Mouse (Mus musculus): ENCODE measurements at regions not wholly inside any gene's neighbourhood (a gene's known extent, or its start where the extent isn't known, plus 50 kb on each side); places are given as distances from the start of the nearest gene placed in this dataset.
"Not testable (repeated sequence)": the region's sequence is repeated elsewhere in the genome, so short reads cannot be mapped to it uniquely, and the experiment has no call there.

DNA sequence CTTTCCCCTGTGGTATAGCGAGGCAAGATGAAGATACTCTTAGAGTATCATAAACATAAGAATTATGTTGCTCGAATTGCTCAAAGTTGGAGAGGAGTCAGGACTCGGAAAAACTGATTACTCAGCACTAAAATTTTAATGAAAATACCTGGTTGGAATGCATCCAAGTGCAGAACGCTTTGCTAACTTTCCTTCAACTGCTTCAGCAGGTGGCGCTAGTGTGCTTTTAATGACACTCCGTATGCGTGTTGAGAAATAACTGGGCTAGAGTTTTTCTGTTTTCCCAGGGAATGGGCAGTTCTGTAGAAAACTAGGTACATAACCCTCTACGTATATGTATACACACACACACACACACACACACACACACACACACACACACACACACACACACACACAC lies 221.0 kb downstream of the Grxcr1 start:
- DNase-seq (ENCODE audit: low spot score), result peak; percentile 20

DNA sequence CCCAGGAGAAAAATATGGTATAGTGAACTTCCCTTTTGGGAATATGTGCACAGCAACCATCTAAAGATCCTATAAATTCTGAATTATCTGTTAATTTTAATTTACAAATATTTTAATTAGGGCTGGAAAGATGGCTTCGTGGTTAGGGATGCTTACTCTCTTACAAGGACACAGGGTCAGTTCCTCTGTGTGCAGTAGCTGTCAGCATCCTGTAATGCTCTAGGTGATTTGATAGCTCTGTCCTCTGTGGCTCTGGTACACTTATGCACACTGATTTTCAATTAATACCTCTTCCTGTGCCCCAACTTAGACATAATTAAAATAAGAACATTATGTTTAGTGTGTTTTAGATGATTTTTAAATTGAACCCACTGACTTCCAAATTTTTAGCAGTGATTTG lies 221.8 kb downstream of the Grxcr1 start:
- DNase-seq (ENCODE audit: low spot score), result no peak

DNA sequence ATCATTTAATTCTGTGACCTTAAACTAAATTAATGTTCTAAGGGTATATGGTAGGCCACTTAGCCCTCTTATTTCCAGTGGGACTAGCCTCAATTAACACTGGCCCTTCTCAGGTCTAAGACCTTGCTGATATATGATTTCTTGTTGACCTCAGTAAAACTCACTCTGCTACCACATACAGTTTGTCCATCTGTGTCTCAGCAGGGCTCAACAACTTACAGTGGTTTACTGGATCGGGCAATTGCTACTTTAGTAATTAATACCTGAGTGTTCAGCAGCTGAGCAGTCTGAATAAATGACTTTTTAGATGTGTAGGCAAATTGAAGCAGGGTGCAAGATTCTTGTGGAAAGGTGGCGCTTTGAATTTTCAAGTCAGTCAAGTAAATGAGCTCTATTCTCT lies 222.5 kb downstream of the Grxcr1 start:
- no peak for DNase-seq (ENCODE audit: low spot score)

DNA sequence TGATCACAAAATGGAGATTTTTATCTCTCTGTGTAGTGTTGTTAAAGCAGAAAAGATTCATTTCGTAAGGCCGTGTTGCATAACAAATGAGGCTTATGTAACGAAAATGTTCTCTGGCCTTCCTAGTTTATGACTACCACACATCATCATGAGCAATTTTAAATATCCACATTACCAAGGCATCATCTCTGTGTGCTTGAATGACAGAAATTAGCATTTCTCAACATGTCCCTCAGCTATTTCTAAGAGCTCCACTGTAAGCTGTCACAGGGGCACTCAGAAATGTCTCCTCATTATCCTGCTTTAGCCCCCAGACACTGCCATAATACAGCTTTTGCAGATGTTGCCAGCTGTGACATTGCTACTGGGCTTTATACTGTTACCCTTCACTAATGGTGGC lies 232.6 kb downstream of the Grxcr1 start:
- no peak for DNase-seq (ENCODE audit: low spot score)

DNA sequence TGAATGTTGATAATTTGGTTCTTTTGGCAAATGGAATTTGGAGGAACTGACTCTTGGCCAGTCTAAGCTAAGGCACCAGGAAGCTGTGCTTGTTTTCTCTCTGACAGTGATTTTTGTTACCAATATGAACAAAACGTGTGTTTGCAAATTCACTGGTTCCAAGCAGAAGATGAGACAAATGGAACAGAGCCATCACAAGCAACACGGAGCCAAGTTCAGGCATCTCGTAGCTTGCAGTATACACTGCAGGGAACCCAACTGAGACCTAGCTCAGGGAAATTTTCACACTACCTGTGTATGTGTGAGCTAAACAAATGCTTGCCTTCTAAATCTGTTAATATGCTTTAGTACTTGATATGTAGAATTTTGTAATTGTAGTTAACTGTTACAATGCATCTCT lies 242.6 kb downstream of the Grxcr1 start:
- DNase-seq (ENCODE audit: low spot score), result no peak

DNA sequence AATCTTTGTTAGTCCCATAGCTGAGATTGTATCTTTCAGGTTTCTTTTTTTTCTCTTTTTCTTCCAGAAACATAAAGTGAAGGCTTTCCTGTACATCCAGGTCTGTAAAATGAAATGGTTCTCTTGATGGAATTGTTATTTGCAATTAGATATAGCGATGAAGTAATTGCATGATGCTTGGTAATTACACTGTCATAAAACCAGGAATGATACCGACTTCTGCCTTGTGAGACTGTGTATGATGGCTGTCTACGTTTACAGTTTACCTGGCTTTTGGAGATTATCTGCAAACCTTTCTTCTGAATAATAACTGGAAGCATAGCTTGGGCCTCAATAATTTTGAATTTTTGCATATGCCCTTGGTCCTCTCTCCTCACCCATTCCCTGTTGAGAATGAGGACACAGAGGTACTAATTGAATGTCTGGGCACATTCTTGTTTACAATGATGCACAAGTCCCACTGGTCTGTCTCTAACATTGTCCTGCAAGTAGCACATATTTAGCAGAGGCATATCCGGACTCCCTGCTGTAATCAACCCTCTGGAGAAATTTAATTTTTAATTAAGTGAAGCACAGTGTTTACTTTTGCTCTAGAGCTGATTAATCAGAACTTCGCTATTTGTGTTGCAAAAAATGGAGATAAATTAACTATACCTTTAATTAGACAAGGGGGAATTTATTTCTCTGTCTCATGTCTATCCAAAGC lies 244.1 kb downstream of the Grxcr1 start:
- no peak for DNase-seq (ENCODE audit: low spot score)

DNA sequence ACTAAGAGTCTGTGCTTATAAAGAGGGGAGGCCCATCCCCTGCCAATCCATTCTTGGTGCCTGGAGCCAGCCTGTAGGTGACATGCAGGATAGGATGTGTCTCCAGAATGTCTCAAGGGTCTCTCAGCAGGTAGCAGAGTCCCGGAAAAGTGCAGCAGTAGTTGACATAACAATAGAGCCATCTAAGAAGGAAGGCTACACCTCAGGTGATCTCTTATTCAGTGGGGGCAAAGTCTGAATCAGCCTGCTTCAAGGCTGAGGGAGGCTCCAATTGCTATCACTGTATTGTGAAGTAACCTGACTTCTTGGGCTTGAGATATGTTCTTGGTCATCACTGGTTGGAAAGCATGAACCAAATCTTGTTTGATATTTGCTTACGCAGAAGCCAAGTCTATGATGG lies 264.1 kb downstream of the Grxcr1 start:
- not testable (repeated sequence) for DNase-seq (ENCODE audit: low spot score)

DNA sequence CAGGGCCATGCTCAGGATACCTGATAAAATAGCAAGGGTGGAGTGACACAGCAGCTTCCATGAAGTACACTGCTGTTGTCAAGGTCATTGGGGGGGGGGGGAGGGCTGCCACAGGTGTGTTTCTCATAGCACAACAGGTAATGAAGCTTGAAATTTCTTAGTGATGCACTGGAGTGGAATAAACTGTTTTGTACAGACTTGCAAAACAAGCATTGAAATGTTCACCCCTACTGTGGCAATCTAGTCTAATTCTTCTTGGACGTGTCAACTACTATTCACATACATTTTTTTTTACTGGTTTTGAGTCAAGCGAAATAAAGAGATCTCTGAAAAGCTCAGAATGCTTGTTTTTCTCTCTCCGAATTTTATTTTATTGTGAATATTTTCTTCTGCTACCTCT lies 281.6 kb downstream of the Grxcr1 start:
- DNase-seq (ENCODE audit: low spot score), result no peak

DNA sequence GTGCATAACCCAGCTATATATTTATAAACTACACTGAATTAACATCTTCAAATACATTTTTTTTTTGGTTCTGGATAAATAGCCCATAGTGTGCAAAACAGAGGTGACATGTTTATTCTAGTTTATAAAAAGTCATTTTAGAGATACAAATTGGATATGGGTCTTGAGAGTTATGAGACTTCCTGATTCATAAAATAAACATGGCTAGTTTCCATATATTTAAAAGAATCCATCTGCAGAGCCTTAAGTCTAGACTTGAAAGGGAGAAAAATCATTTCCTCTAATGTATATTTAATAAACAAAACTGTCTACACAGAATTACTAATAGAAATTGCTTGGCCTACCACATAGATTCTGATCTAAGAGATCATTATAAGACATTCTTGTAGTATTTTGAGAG lies 287.3 kb downstream of the Grxcr1 start:
- DNase-seq (ENCODE audit: low spot score), result no peak

DNA sequence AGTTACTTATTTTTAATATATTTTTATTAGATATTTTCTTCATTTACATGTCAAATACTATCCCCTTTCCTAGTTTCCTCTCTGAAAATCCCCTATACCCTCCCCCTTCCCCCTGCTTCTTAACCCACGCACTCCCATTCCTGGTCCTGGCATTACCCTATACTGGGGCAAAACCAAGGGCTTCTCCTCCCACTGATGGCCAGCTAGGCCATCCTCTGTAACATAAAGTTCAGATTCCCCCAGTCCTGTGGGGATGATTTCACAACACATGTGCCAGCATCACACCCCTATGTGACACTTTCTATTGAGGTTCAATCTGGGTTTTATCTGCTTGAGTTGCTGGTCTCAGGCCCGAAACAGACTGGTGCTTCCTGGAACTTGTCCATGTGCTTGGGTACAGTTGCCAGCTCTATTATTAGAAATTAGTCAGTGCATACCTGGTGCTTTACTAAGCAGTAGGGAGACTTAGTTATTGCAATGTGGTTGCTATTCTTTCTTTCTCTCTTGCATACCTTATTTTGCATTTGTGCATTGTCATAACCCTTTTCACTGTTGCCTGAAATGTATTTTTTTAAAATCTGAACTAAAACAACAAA lies 295.5 kb downstream of the Grxcr1 start:
- peak; percentile 59 for DNase-seq (ENCODE audit: low spot score)

DNA sequence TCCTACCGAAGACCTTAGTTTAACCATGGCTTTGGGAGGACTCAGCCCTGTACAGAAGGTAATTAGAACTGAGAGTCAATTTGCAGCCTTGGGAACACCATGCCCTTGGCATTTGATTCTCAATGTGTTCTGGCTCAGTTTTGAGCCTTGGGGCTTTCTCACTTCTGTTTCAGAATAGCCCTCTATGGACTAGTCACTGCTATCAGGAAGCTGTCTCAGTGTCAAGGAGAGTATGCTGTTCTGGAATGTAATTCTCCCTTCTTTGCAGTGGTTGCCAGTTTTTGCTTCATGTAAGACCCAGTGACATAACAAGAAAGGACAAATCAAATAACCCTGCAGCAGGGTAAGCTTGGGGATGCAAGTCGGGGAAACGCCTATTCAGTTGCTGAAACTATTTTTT lies 297.7 kb downstream of the Grxcr1 start:
- peak; percentile 2 for DNase-seq (ENCODE audit: low spot score)

DNA sequence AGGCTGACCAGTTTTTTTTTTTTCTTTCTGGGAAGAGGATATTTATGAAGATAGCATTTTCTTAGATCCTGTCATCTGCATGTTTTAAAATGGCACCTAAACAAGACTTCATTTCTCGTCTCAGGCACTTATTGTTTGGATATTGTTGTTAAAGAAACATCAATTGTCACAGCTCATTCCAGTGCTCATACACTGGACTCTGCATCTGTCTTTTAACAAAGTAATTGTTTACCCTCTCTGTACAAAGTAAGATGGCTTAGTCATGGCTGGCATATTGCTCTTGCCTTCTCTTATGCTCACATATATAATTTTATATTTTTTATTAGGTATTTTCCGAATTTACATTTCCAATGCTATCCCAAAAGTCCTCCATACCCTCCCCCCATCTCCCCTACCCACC lies 298.2 kb downstream of the Grxcr1 start:
- DNase-seq (ENCODE audit: low spot score), result no peak

DNA sequence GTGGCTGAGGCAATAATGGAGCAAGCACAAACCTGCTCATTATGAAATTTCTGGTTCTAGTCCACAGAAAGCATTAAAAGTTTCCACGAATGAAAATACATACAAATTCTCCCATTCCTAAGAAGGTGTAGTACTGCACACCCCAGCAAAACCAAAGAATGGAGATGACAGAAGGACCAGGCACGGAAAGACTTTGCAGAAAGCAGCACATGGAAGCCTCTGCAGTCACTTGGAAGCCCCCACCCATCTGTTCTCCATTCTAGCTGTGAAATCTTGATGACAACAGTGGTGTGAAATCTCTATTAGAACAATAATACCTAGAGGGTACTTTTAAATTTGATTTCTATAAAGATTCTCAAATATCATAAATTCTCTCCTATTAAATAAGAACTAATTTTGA lies 319.3 kb downstream of the Grxcr1 start:
- no peak for DNase-seq (ENCODE audit: low spot score)

DNA sequence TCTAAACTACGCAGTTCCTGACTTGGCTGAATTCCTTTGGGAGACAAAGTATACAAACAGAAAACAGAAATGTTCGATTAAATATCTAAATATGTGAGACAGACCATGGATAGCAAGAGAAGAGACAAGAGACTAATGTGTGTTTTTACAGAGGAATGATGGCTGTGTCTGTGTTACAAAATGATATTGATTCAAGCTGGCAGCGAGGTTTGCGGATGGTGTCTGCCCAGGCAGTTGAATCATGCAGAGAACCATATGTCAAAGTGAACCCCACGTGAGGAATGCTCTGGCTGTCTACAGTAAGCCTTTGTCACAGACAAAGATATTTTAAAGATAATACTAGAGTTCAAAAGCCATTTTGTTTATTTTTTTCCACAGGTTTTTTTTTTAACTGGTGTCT lies 320.2 kb downstream of the Grxcr1 start:
- DNase-seq (ENCODE audit: low spot score), result no peak

DNA sequence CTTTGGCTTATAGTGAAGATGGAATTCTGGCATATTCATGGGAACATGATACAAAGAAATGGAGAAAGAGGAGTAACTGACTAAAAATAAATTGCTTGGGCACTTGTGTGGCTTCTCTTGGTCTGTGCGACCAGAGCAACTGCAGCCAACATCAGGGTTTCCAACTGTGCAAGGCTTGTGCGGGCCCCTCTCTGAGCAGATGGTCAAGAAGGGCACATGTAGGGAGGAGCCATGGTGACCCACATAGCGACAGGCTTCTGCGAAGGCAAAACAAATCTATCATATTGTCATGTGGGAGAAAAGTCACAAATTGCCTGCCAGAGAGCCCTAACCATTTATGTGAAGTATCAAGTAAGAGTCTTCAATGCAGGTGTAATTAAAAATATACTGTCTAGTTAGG lies 321.6 kb downstream of the Grxcr1 start:
- DNase-seq (ENCODE audit: low spot score), result peak; percentile 28

DNA sequence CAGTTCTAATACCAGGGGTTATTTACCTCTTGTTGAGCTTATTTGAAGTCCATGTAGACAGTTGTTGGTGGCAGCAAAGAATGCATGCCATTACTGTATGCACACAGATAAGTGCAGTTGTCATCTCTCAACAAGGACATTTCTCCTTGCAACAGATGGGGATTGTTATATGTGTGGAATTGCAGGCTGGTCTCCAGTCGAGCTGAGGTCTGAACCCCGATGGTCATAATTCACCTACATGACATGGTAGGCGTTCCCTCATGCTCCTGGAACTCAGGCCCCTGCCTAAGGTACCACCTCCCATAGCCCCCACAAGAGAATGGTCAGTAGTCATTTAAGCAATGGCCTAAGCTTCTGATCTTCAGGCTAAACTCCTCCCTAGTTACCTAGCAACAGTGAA lies 322.2 kb downstream of the Grxcr1 start:
- not testable (repeated sequence) for DNase-seq (ENCODE audit: low spot score)

DNA sequence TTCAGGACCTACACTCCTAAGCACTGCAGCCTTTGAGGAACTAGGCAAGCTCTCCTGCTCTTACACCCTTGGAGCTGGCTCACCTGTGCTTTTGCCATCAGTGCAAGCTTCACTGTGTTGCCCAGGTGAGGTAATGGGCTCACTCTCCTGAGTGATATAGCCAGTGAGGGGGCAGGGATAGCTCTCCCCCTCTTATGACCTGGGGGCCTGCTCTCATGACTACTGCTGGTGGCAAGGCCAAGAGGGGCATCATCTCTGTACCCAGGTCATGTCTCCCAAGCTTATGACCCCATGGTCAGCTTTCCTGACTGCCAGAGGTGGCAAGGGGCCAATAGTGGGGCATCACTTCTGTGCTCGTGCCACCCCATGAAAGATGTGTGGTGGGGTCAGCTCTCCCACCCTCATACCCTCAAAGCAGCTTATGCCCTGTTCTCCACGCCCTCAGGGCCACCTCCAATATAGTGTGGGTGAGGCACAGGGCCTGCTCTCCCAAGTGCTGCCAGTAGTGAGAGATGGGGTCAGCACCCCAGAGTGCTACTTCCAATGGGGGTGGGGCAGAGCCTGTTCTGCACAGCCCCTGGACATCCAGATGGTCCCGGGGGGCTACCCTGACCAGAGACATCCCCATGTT lies 330.1 kb downstream of the Grxcr1 start:
- DNase-seq (ENCODE audit: low spot score), result no peak

DNA sequence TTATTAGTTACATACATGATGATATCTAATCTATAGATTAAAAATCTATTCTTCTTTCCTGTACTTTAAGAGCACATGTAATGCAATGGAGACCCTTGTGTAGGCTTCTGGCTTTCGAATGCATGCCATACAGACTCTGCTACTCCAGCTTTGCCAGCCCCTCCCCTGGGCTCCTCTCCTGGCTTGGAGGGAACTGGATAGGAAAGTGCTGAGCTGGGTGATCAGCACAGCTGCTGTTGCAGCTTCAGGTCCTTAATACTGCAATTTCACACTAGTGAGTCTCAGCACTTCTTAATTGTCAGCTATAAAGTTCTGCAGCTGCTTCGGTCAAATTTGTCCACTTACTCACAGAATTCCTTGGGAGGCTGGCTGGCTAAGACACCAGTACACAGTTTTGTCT lies 341.4 kb downstream of the Grxcr1 start:
- DNase-seq (ENCODE audit: low spot score), result no peak

Measured in gastrocnemius, adult 18-20 months (tissue).